Mouse (Mus musculus) lung, postnatal 10 days (tissue): ENCODE data around the gene Heatr9.
A peak's percentile ranks its signal among the peaks of the same experiment; 100 is the strongest.

Source experiments
- DNase-seq: peaks from one replicate; pipeline ENCODE4 v3.0.0; 2021

Gene Heatr9

DNA sequence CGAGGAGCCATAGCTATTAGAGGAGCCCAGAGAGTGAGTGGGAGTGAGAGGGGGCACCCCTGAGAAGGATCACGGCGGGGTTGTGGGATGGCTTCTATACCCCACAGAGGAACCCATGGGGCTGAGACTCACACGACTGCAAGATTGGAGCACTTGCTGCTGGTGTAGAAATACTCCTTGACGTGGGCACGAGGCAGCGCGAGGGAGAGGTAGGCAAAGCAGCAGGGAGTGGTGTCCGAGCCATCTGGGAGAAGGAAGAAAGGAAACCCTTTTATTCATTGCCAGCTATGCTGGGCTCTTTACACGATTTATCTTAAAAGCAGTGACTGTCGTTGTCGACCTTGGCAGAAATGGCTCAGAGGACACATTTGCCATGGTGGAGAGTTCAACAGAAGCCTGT lies 7.0 kb upstream of the Heatr9 start:
- DNase-seq, result no peak

DNA sequence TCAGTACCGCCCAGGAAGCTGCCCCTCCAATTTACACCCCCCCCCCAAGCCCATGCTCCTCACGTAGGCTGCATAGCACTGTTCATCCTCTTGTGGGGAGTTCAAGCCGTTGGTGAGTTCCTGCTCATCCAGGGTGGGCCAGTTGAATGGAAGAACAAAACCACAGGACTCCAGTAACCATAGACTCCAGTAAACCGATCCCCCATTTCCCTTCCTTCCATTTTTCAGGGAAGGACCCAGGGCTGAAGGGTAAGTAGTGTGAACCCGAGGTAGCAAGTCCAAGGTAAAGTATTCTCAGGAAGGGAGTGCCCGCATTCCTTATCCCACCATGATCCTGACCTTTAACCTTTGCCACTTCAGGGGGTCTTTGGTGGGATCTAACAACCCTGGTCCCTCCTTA lies 3.6 kb downstream of the Heatr9 start:
- no peak for DNase-seq

DNA sequence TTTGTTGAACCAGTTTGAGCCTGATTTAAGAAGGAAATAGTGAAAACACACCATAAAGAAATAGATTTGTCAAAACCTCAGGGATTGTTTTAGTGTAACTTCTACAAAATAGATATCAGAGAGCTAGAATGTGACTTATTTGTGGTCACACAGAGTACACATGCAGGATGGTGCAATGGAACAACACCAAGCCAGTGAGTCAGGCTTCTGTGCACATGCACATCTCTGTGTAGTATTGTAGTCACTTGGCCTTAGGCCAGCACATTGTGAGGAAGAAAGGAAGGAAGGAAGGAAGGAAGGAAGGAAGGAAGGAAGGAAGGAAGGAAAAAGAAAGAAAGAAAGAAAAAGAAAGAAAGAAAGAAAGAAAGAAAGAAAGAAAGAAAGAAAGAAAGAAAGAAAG lies 4.8 kb downstream of the Heatr9 start:
- DNase-seq, result no peak

DNA sequence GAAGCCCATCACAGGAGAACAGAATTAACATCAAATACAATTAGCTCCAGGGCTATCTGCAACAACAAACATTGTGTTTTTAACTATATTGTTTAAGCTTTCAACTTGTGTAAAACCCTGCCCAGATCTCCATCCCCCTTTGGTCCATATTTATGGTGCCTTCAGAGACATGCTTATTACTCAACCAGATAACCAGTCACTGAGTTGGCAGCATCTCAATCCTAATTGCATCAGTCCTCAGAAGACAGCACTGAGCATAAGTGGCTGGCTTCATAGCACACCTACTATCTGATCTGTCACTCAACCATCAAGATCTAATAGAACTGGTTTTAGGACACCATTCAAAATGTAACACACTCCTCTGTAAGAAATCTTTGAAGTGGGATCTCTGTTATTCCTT lies 12.5 kb downstream of the Heatr9 start:
- no peak for DNase-seq

DNA sequence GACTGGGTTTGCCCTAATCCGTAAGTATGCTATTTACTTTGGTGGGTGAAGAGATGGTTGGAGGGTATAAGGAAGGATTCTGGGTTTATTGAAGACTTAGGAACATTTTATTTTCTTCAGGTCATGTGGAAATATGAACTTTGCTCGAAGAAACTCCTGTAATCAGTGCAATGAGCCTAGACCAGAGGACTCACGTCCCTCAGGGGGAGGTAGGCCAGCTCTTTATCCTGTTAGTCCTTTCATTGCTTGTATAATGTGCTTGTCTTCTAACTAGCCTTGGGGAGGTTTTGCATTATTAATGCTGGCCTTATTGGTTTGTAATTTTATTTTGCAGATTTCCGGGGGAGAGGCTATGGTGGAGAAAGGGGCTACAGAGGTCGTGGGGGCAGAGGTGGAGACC lies 17.7 kb downstream of the Heatr9 start:
- no peak for DNase-seq

- no peak for DNase-seq
Measured at GRCm38 (mm10) chr11:83495571-83495970, 26.4 kb downstream of the Heatr9 start.

DNA sequence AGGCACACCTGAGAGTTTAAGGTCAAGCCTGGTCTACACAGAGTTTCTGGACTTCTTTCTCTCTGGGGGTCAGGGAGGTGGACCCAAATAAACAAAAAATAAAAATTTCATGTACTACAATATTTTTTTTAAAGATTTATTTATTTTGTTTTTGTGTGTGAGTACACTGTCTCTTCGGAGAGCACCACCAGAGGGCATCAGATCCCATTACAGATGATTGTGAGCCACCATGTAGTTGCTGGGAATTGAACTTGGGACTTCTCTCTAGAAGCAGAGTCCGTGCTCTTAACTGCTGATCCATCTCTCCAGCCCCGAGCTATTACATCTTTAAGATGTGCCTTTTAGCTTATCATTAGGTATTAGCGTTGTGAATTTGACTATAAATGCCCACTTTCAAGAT lies 30.5 kb downstream of the Heatr9 start:
- no peak for DNase-seq

DNA sequence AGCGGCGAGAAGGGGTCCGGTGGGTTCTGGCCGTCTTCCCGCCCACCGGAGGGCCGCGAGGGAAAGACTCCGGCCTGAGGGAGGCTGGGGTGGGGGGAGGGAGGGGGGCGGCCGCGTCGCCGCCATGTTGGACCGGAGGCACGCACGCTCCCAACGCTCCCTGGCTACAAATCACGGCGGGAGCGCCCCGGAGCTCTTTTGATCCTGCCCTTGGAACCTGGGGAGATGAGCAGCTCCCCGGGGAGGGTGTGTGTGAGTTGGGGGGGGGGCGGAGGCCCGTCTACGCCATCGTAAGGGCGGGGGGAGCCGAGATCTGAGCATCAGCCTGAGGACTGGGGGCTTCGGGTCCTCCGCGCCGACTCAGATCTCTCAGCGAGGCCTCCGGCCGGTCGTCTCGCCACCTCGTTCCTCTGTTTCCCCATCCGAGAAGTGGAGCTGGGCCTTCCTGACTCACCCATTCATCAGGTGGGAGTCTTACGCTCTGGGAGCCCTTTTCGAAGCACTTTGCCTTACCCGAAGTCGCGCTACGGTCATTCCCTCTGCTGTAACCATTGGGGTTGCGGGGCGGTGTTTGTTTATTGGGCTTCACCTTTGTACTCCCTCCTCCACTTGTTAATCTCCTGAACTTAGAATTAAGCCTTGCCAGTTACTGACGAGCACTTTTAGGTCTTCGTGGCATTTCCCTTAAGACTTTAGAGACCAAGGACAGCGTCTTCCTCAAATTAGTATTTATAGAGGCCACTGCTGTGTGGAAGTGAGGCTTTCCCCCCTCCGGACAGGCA lies 48.5 kb downstream of the Heatr9 start:
- no peak for DNase-seq

- peak; percentile 99 for DNase-seq
Measured at GRCm38 (mm10) chr11:83472324-83473234, 49.4 kb downstream of the Heatr9 start, which contains the start of gene Taf15. Gene Taf15, plus strand, starts transcription at chr11:83473086.

DNA sequence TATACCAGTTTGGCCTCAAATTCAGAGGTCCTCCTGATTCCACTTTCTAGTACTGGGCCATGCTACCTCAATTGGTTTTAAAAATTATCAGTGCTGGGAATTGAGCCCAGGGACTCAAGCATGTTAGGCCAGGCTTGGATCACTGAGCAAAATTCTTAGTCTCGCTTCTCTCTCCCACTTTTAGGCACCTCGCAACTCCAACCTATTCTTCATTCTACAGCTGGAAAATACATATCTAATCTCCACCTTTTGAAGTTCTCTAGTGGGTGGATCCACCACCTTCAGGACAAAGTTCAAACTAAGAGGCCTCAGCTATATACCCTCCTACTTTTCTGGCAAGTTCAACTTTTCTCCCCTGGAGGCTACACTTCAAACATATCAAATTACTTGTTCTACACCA lies 50.2 kb downstream of the Heatr9 start:
- no peak for DNase-seq

- DNase-seq, result no peak
Measured at GRCm38 (mm10) chr11:83468765-83469164, 53.2 kb downstream of the Heatr9 start.

DNA sequence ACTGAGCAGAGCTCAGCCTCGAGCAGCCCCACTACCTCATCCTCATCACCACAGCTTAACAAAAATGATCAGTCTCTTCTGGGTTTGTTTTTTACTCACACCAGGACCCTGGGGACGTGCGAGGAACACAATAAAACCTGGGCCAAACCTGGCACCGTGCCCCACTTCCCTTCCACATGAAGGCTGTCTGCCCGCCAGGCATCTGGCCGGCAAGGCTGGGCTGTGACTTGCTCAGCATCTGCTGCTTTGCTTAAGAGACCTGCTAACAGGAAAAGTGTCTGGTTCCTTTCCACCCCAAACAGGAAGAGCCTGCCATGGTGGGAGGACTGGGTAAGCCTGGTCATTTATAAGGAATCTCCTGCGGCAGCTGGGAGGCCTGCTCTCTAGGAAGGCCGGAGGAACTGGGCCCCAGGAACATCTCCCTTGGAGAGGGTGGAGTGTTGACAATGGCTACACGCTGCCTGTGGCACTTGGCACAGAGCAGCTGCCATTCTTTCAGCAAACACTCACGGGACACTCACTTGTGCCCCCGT lies 54.8 kb downstream of the Heatr9 start:
- peak; percentile 86 for DNase-seq

GRCm38 (mm10) chr11:83465976-83466375 lies 56.0 kb downstream of the Heatr9 start:
- DNase-seq, result peak; percentile 79

- DNase-seq, result peak; percentile 81
Measured at GRCm38 (mm10) chr11:83462711-83463244, 59.2 kb downstream of the Heatr9 start, which contains the start of gene Mmp28. Gene Mmp28, minus strand, starts transcription at chr11:83463071.
